Mouse (Mus musculus) right cerebral cortex, postnatal 10 days (tissue): ENCODE results near the gene Slfn4.
A peak's percentile ranks its signal among the peaks of the same experiment; 100 is the strongest.
"Not testable (repeated sequence)": the region's sequence is repeated elsewhere in the genome, so short reads cannot be mapped to it uniquely, and the experiment has no call there.

Experiments
- DNase-seq, 2 experiments: peaks; one replicate each; pipeline ENCODE4 v3.0.0; 2021; ENCODE audit warnings: low spot score in 2 of 2

Slfn4 gene

GRCm38 (mm10) chr11:83174948-83175539, at the start of gene Slfn4:
TSS of gene Slfn4 (plus strand) at chr11:83175186.
- DNase-seq = no peak

DNA sequence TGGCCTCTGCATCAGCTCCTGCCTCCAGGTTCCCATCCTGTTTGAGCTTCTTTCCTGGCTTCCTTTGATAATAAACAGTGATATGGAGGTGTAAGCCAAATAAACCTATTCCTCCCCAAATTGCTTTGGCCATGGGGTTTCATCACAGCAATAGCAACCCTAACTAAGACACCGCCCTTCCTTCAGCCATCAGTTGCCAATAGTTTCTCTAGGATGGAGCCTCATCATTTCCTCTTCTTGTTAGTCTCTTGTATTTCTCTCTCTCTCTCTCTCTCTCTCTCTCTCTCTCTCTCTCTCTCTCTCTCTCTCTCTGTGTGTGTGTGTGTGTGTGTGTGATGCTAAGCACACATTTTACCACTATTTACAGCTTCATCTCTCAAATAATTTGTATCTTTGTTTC, 49.4 kb upstream of the Slfn4 start:
- DNase-seq = not testable (repeated sequence)

DNA sequence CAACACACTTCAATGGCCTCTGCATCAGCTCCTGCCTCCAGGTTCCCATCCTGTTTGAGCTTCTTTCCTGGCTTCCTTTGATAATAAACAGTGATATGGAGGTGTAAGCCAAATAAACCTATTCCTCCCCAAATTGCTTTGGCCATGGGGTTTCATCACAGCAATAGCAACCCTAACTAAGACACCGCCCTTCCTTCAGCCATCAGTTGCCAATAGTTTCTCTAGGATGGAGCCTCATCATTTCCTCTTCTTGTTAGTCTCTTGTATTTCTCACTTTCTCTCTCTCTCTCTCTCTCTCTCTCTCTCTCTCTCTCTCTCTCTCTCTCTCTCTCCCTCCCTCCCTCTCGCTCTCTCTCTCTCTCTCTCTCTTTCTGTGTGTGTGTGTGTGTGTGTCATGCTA, 37.7 kb upstream of the Slfn4 start:
- DNase-seq = not testable (repeated sequence)

- DNase-seq = not testable (repeated sequence)
Observed at GRCm38 (mm10) chr11:83148939-83149338, 26.0 kb upstream of the Slfn4 start.

DNA sequence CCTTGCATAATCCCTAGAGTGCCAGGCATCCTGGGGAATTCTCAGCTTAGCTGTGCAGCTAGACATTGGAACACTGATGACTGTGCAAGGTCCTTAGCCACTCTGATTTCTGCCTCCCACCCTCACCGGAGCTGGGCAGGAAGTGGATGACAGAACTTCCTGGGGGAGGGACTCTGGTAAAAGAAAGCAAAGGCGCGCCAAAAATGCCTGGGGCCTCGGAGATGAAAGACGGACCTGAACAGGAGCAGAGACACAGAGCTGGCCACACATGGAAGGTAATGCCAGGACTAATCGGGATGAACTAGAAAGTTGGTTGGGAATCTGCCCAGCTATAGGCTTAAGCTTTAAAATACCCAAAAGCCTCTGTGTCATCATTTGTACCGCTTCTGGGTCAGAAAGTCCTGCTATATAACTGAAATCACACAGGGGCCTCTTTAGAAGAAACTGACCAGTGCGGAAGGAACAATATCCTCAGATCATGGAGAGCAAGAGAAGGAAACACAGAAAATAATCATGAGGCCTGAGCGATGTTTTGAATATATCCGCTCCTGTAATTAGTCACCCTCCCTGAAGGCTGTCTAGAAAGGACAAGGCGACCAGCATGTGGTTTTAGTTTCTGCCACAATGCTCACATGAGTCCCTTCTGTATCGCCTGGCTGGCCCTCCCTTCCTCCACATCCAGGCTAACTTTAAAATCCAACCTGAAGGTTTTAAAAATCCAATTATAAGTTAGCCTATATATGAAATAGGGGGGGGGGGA, 16.3 kb downstream of the Slfn4 start, which contains the start of gene Slfn3:
Gene Slfn3 (plus strand): TSS at position 197 of the 760 bp plus-strand sequence.
- DNase-seq = peak in 1 of 2 experiments; percentile 21

- no peak for DNase-seq
Observed at GRCm38 (mm10) chr11:83192001-83192400, 17.0 kb downstream of the Slfn4 start.

DNA sequence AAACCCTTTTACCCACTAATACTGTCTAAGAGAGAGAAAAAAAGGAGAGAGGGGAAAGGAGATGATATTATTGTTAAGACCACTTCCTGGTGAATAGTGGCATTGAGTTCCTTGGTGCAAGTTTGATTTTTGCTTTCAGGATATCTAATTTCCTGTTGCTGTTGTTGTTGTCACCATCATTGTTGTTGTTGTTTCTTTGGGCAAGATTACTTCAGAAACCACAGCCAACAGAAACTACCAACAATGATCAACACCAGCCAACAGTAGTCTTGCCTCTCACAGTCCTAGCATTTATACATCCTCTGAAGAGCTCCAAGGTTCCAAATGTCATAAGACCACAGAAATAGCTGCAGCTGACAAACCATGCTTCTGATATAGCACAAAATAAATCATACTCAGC, 30.0 kb downstream of the Slfn4 start:
- no peak for DNase-seq

GRCm38 (mm10) chr11:83216119-83216518, 41.1 kb downstream of the Slfn4 start:
- DNase-seq = no peak

- DNase-seq = no peak
Observed at GRCm38 (mm10) chr11:83221328-83221877, 46.4 kb downstream of the Slfn4 start.

DNA sequence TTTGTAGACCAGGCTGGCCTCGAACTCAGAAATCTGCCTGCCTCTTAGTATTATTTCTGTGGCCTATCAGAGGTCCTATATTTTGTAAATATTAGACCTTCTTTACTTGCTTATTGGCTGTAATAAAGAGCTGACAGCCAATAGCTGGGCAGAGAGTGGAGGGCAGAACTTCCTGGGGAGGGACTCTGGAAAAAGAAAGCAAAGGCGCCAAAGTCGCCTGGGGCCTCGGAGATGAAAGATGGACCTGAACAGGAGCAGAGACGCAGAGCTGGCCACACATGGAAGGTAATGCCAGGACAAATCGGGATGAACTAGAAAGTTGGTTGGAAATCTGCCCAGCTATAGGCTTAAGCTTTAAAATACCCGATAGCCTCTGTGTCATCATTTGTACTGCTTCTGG, 48.4 kb downstream of the Slfn4 start:
- no peak for DNase-seq

DNA sequence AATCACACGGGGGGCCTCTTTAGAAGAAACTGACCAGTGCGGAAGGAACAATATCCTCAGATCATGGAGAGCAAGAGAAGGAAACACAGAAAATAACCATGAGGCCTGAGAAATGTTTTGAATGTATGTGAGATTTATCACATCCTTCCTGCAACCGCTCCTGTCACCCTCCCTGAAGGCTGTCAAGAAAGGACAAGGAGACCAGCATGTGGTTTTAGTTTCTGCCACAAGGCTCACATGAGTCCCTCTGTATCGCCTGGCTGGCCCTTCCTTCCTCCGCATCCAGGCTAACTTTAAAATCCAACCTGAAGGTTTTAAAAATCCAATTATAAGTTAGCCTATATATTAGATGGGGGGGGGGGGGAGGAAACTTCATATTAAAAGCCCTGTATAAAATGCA, 48.8 kb downstream of the Slfn4 start:
- not testable (repeated sequence) for DNase-seq

DNA sequence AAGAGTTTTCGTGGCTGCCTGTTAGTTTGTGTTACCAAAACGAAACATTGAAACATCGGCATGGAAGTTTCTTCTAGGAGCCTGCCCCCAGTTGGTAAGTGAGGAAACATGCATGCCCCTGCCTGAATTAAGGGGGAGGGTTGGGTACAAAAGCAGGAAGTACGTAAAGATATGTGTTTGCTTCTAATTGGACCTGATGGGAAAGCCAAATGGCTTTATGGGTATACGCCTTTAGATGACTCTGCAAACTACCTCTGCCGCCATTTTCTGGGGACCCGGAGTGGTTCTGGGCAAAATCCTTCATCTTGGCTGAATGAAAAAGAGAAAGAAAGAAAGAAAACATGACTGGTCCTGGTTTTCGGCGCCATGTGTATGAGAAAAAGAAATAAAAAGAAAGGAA, 49.2 kb downstream of the Slfn4 start:
- DNase-seq = no peak

- DNase-seq = no peak
Observed at GRCm38 (mm10) chr11:83224750-83225149, 49.8 kb downstream of the Slfn4 start.

DNA sequence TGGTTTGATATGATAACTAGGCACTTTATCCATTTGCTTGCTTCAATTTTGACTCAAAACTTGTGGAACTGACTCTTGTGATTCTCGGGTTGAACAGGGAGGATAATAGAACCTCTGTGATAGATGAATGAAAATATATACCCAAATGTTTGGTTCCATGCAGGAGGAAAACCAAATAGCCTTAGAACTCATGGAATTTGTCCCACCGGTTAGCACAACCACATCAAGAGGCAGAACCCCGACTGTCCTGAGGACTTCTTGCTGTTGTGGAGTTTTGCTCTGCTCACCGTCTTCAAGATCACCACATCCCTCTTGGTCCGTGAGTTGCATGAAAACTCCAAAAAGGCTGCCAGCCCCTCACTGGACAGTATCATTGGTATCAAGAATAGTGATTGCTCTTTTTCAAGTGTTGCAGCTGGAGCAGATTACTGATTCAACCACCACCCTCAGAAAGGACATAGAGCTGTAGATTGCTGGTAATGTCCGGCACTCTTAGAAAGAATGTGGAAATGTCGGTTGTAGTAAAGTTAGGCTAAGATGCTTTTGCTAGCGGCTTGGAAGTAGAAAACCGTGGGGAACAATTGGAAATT, 50.5 kb downstream of the Slfn4 start:
- DNase-seq = no peak

- DNase-seq = no peak
Observed at GRCm38 (mm10) chr11:83227926-83228723, 53.1 kb downstream of the Slfn4 start.

- DNase-seq = no peak
Observed at GRCm38 (mm10) chr11:83230966-83231365, 56.0 kb downstream of the Slfn4 start.

DNA sequence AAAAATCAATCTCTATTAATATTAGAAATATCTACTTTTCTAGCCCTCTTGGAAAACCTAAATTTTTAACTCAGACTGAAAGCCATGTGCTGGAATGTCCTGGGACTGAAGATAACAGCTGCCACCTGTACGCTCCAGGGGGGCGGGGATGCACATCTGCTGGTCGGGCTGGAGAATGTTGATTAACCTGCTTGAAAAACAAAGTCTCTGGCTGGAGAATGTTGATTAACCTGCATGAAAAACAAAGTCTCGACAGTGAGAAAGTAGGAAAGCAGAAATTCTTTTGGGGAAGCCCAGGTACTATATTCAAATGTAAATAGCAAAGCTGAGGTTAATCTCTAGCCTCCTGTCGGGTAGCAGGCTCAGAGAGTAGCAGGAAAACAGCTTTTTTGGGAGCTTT, 58.6 kb downstream of the Slfn4 start:
- DNase-seq = not testable (repeated sequence)

GRCm38 (mm10) chr11:83237390-83237789, 62.4 kb downstream of the Slfn4 start:
- not testable (repeated sequence) for DNase-seq

DNA sequence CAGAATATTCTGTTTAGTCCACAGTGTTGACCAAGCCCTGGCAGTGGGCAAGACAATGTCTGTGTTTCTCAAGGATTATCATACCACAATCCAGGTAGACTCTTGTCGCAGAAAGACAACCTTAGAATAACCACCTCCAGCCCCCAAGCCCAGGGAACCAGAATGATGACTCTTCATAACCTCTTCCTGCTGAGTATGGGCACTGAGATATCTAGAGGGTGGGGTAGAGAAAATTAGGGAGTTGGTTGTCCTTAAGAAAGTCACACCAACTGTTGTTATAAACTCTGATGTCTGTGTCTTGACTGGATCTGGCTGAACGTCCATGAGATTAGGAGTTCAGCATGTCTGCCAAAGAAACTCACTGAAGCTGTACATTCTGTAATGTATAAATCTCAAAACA, 63.4 kb downstream of the Slfn4 start:
- DNase-seq = no peak

GRCm38 (mm10) chr11:83239811-83240210, 64.8 kb downstream of the Slfn4 start:
- no peak for DNase-seq
